Mouse (Mus musculus): ENCODE results near the gene Sprr2e. TPM values are rescaled to one million over a fixed set of nuclear protein-coding genes. Genes with fewer than 3 reads are reported as not detected.

Gene Sprr2e
- polyA plus RNA-seq (2012; rRNA removed) = 3.8 and 5.0 TPM in 2 replicates

DNA sequence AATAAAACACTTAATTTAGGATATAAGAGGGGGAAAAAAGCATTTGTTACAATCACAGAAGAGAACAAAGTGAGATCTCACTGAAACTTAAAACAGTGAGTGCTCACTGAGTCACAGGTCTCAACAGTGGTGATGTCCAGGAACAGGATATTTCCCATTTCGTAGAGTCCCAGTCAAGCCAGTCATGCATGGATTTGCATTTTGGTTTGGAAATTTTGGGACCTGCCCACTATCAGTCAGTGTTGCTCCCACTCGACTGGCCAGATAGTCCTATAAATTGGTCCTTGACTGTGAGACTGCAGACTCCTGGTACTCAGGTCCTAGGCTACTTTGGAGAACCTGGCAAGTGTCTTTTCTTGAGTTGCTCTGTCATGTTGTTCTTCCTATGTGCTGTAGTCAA is at the start of gene Sprr2e:
Gene Sprr2e, plus strand, starts transcription at position 301 of the 400 bp plus-strand sequence.

DNA sequence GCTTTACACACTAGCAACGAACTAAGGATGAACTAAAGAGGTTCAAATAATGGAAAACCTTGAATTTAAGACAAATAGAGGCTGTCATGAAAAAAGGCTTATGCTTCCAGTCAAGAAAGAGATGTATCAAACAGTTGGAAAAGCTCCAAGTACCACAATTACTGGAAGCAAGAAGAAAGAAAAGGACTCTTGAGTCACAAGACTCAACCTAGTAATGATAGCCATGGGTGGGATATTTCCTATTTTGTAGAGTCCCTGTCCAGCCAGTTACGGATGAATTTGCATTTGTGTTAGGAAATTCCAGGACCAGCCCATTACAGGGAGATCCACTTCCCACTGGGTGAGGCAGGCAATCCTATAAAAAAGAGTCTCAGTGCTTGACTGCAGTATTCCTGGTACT is 35.6 kb upstream of the Sprr2e start, which contains the start of gene Sprr2b:
Gene Sprr2b, plus strand, starts transcription at position 301 of the 400 bp plus-strand sequence.

DNA sequence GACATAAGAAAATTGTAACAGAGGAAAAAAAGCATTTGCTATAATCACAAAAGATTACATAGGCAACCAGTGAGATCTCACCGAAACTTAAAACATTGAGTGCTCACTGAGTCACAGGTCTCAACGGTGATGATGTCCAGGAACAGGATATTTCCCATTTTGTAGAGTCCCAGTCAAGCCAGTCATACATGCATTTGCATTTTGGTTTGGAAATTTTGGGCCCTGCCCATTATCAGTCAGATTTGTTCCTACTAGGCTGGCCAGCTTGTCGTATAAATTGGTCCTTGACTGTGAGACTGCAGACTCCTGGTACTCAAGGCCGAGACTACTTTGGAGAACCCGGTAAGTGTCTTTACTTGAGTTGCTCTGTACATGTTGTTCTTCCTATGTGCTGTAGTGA is 13.1 kb upstream of the Sprr2e start, which contains the start of gene Sprr2d:
Gene Sprr2d, plus strand, starts transcription at position 301 of the 400 bp plus-strand sequence.

DNA sequence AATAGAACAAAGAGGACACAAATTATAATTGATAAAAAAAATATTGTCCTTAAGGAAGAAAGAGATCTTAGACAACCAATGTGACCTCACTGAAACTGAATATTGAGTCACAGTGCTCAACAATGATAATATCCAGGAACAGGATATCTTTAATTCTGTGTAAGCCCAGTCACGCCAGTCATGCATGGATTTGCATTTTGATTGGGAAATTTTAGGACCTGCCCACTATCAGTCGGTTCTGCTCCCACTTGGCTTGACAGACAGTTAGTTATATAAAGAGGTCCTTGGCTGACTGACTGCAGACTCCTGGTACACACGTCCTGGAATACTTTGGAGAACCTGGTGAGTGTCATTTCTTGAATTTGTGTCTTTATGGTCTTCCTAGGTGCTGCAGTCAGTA is 12.9 kb downstream of the Sprr2e start, which contains the start of gene Sprr2f:
Gene Sprr2f, plus strand, starts transcription at position 301 of the 400 bp plus-strand sequence.

DNA sequence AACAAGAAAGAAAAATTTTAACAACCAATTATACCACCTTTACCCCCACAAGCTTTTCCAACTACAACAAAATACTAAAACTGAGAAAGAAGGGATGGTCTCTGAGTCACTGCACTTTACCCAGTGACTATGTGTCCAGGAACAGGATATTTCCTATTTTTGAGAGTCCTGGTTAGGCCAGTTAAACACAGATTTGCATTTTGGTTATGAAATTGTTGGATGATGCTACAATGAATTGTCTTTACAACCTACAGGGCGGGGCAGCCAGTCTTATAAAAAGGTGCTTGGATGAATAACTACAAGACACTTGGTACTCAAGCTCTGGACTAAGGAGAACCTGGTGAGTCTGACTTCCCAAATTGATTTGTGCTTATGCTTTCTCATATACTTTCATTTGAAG is 33.4 kb downstream of the Sprr2e start, which contains the start of gene Sprr2h:
Gene Sprr2h, plus strand, starts transcription at position 301 of the 400 bp plus-strand sequence.

Other genes with a start within 250 kb of the Sprr2e start
- gene Prr9, start 228.2 kb upstream of the Sprr2e start, polyA plus RNA-seq (2012; rRNA removed) = not detected in 2 replicates
- gene Lelp1, start 209.4 kb upstream of the Sprr2e start, polyA plus RNA-seq (2012; rRNA removed) = not detected in 2 replicates
- gene Sprr2a1, start 136.3 kb upstream of the Sprr2e start, polyA plus RNA-seq (2012; rRNA removed) = 36.4 and 39.0 TPM in 2 replicates
- gene Sprr2a2, start 136.2 kb upstream of the Sprr2e start, polyA plus RNA-seq (2012; rRNA removed) = 33,133 and 71,165 TPM in 2 replicates
- 693 and 1,565 TPM in 2 replicates for gene Sprr2a3, start 66.7 kb upstream of the Sprr2e start, polyA plus RNA-seq (2012; rRNA removed)
- gene Sprr2b, start 35.5 kb upstream of the Sprr2e start, polyA plus RNA-seq (2012; rRNA removed) = 9.6 and 30.5 TPM in 2 replicates
- 9.8 and 18.7 TPM in 2 replicates for gene Sprr2d, start 13.0 kb upstream of the Sprr2e start, polyA plus RNA-seq (2012; rRNA removed)
- 2.9 and 7.7 TPM in 2 replicates for gene Sprr2f, start 13.0 kb downstream of the Sprr2e start, polyA plus RNA-seq (2012; rRNA removed)
- gene Sprr2h, start 33.5 kb downstream of the Sprr2e start, polyA plus RNA-seq (2012; rRNA removed) = 0.20 and 0.31 TPM in 2 replicates
- gene Sprr2i, start 55.8 kb downstream of the Sprr2e start, polyA plus RNA-seq (2012; rRNA removed) = 37.4 and 59.0 TPM in 2 replicates
- gene Sprr2j-ps, start 65.9 kb downstream of the Sprr2e start, polyA plus RNA-seq (2012; rRNA removed) = 16.1 and 18.8 TPM in 2 replicates
- gene Gm9774, start 77.3 kb downstream of the Sprr2e start, polyA plus RNA-seq (2012; rRNA removed) = 4.8 and 10.8 TPM in 2 replicates
- gene Sprr2k, start 80.4 kb downstream of the Sprr2e start, polyA plus RNA-seq (2012; rRNA removed) = 0.52 and 0.62 TPM in 2 replicates
- 22.3 and 23.6 TPM in 2 replicates for gene Sprr1b, start 86.6 kb downstream of the Sprr2e start, polyA plus RNA-seq (2012; rRNA removed)
- 1,016 and 1,618 TPM in 2 replicates for gene Sprr3, start 106.6 kb downstream of the Sprr2e start, polyA plus RNA-seq (2012; rRNA removed)
- 608 and 748 TPM in 2 replicates for gene Sprr1a, start 133.8 kb downstream of the Sprr2e start, polyA plus RNA-seq (2012; rRNA removed)
- gene Sprr4, start 148.3 kb downstream of the Sprr2e start, polyA plus RNA-seq (2012; rRNA removed) = not detected in 2 replicates
- gene 2310046K23Rik, start 182.4 kb downstream of the Sprr2e start, polyA plus RNA-seq (2012; rRNA removed) = 0.13 and 0.28 TPM in 2 replicates
- 1.8 and 2.7 TPM in 2 replicates for gene Ivl, start 221.6 kb downstream of the Sprr2e start, polyA plus RNA-seq (2012; rRNA removed)
- gene Smcp, start 236.9 kb downstream of the Sprr2e start, polyA plus RNA-seq (2012; rRNA removed) = not detected in 2 replicates

Measured in stomach, adult 2 months (tissue).